Mouse (Mus musculus) cortical plate, adult 2 months (tissue): ENCODE measurements around the gene Galnt2.

ENCODE experiments used
- CTCF ChIP-seq: fragments of 200-500 bp; IDR thresholded peaks from 2 replicates; pipeline ENCODE4 v1.5.1; 2011; ENCODE audit warnings: mild to moderate bottlenecking, control low read depth, low read length; ENCODE audit not compliant: insufficient read depth; ENCODE audit errors: extremely low read depth
- POLR2A ChIP-seq: fragments of 200-500 bp; IDR thresholded peaks from 2 replicates; pipeline ENCODE4 v1.6.1; 2011; ENCODE audit warnings: mild to moderate bottlenecking, low read length, control low read depth; ENCODE audit not compliant: insufficient read depth; ENCODE audit errors: extremely low read depth

DNA sequence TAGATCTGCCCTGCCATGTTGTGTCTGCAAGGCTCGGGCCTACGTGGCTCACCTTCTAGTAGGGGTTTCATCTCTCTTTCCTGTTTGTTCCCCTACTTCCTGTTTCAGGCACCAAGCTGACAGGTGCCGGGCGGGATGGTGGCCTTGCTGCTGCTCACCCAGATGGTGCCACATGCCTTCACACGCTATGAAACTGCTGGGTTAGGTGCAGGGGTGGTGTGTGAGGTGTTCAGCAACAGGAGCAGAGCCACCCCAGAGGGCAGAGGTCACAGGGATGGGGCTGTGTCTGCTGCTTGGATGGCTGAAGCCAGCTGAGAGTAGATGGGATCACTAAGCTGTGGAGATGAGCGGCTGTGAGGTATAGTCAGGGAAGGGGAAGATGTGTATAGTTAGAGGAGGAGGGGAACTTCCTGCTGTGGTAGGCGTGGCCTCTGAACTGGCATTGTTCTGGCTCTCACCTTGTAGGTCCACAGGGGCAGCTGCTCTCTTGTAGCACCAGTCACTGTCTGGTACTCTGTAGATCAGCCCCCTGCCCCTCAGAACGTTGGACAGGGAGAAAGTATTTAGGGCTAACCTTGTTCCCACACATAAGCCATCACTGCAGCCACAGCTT, 42.5 kb downstream of the Galnt2 start:
- no peak for TF ChIP-seq POLR2A
- TF ChIP-seq CTCF = no peak
